Mouse (Mus musculus): ENCODE data around the gene Prdm9. TPM values are rescaled to one million over a fixed set of nuclear protein-coding genes. Genes with fewer than 3 reads are reported as not detected.

Prdm9 gene
- polyA plus RNA-seq, 1 experiment from 2014 or later = 1.2 TPM

- Histone ChIP-seq H3K36me3 (replicated peaks; ENCODE audit: insufficient read depth, low read length) (peaks cover 79% of the 10 kb centered on the region), H3K4me3 (ENCODE audit: low read depth, low read length) (no peak overlapping the region), H3K9ac (replicated peaks) (no peak overlapping the region), H3K9me3 (ENCODE audit: low read length) (no peaks in the 10 kb centered on the region), H3K27ac (ENCODE audit: low read depth) (no peak overlapping the region), H3K4me1 (ENCODE audit: insufficient read depth) (no peaks in the 10 kb centered on the region), H3K27me3 (ENCODE audit: insufficient read depth, low read length) (no peaks in the 10 kb centered on the region), H3K4me2 (ENCODE audit: low read depth, low read length) (no peak overlapping the region)
- DNase-seq (no peak), ATAC-seq (no peak)
- WGBS (ENCODE audit: insufficient replicate concordance) = 94% methylated on average over 1 of the region's 1 CpGs
- TF ChIP-seq EP300 (IDR thresholded peaks at IDR 0.05; ENCODE audit: low read depth) (no peak), CTCF (IDR thresholded peaks at IDR 0.05; ENCODE audit: low read depth) (no peak)
Observed at GRCm38 (mm10) chr17:15518766-15519165, 45.4 kb downstream of the Prdm9 start.

- Histone ChIP-seq H3K4me3 (ENCODE audit: low read depth, low read length) (no peak overlapping the region), H3K9me3 (ENCODE audit: low read length) (no peaks in the 10 kb centered on the region), H3K4me2 (ENCODE audit: low read depth, low read length) (no peak overlapping the region), H3K9ac (replicated peaks) (no peak overlapping the region), H3K36me3 (replicated peaks; ENCODE audit: insufficient read depth, low read length) (peaks cover 80% of the 10 kb centered on the region), H3K27me3 (ENCODE audit: insufficient read depth, low read length) (no peaks in the 10 kb centered on the region), H3K4me1 (ENCODE audit: insufficient read depth) (no peaks in the 10 kb centered on the region), H3K27ac (ENCODE audit: low read depth) (no peak overlapping the region)
- DNase-seq = no peak
- TF ChIP-seq CTCF (IDR thresholded peaks at IDR 0.05; ENCODE audit: low read depth) = no peak
- no peak for TF ChIP-seq EP300 (IDR thresholded peaks at IDR 0.05; ENCODE audit: low read depth)
- ATAC-seq = no peak
- WGBS (ENCODE audit: insufficient replicate concordance) = 87% methylated on average over 5 of the region's 5 CpGs
Observed at GRCm38 (mm10) chr17:15518186-15518585, 46.0 kb downstream of the Prdm9 start.

- Histone ChIP-seq H3K27me3 (ENCODE audit: insufficient read depth, low read length) (no peaks in the 10 kb centered on the region), H3K4me1 (ENCODE audit: insufficient read depth) (no peaks in the 10 kb centered on the region), H3K36me3 (replicated peaks; ENCODE audit: insufficient read depth, low read length) (peaks cover 79% of the 10 kb centered on the region), H3K27ac (ENCODE audit: low read depth) (no peak overlapping the region), H3K4me3 (ENCODE audit: low read depth, low read length) (no peak overlapping the region), H3K9ac (replicated peaks) (no peak overlapping the region), H3K4me2 (ENCODE audit: low read depth, low read length) (no peak overlapping the region), H3K9me3 (ENCODE audit: low read length) (no peaks in the 10 kb centered on the region)
- peak; percentile 45; the same call in 1 of the 2 replicates for ATAC-seq
- WGBS (ENCODE audit: insufficient replicate concordance) = 56% methylated on average over 5 of the region's 5 CpGs
- no peak for DNase-seq
- TF ChIP-seq CTCF (IDR thresholded peaks at IDR 0.05; ENCODE audit: low read depth) (peak; percentile 39), EP300 (IDR thresholded peaks at IDR 0.05; ENCODE audit: low read depth) (no peak; the same call in 1 of the 2 replicates)
Observed at GRCm38 (mm10) chr17:15517776-15518175, 46.4 kb downstream of the Prdm9 start.

- ATAC-seq = no peak
- H3K27me3 ChIP-seq (ENCODE audit: insufficient read depth, low read length) = no peaks in the 10 kb centered on the region
- DNase-seq = no peak
- TF ChIP-seq EP300 (IDR thresholded peaks at IDR 0.05; ENCODE audit: low read depth) = no peak
- TF ChIP-seq CTCF (IDR thresholded peaks at IDR 0.05; ENCODE audit: low read depth) = no peak
- H3K27ac ChIP-seq (ENCODE audit: low read depth) = no peak overlapping the region
- no peak overlapping the region for H3K4me3 ChIP-seq (ENCODE audit: low read depth, low read length)
- 82% methylated on average over 2 of the region's 2 CpGs for WGBS (ENCODE audit: insufficient replicate concordance)
- H3K36me3 ChIP-seq (replicated peaks; ENCODE audit: insufficient read depth, low read length) = peaks cover 78% of the 10 kb centered on the region
- H3K9me3 ChIP-seq (ENCODE audit: low read length) = no peaks in the 10 kb centered on the region
- H3K9ac ChIP-seq (replicated peaks) = no peak overlapping the region
- no peak overlapping the region for H3K4me2 ChIP-seq (ENCODE audit: low read depth, low read length)
- no peaks in the 10 kb centered on the region for H3K4me1 ChIP-seq (ENCODE audit: insufficient read depth)
Observed at GRCm38 (mm10) chr17:15510694-15511093, 53.5 kb downstream of the Prdm9 start.

- no peak for TF ChIP-seq EP300 (IDR thresholded peaks at IDR 0.05; ENCODE audit: low read depth)
- TF ChIP-seq CTCF (IDR thresholded peaks at IDR 0.05; ENCODE audit: low read depth) = no peak
- peak within 1 kb of the TSS; percentile 85 for H3K4me3 ChIP-seq (ENCODE audit: low read depth, low read length)
- H3K4me2 ChIP-seq (ENCODE audit: low read depth, low read length) = peak within 1 kb of the TSS; percentile 94
- no peaks in the 10 kb centered on the region for H3K9me3 ChIP-seq (ENCODE audit: low read length)
- peak; percentile 98 for DNase-seq
- no peaks in the 10 kb centered on the region for H3K27me3 ChIP-seq (ENCODE audit: insufficient read depth, low read length)
- H3K36me3 ChIP-seq (replicated peaks; ENCODE audit: insufficient read depth, low read length) = peaks cover 27% of the 10 kb centered on the region
- WGBS (ENCODE audit: insufficient replicate concordance) = under 1% methylated on average over 63 of the region's 63 CpGs
- peaks cover 29% of the 10 kb centered on the region for H3K4me1 ChIP-seq (ENCODE audit: insufficient read depth)
- peak within 1 kb of the TSS; percentile 97 for H3K9ac ChIP-seq (replicated peaks)
- ATAC-seq = peak; percentile 90
- H3K27ac ChIP-seq (ENCODE audit: low read depth) = peak within 1 kb of the TSS; percentile 93
Observed at GRCm38 (mm10) chr17:15499656-15500394, 64.3 kb downstream of the Prdm9 start, which contains the start of the genes Psmb1 and Tbp. Gene Psmb1 (minus strand): TSS chr17:15499751. Gene Tbp (plus strand): TSS chr17:15499888.

- 48% methylated on average over 7 of the region's 7 CpGs for WGBS (ENCODE audit: insufficient replicate concordance)
- Histone ChIP-seq H3K9ac (replicated peaks) (peak overlapping the region; percentile 84), H3K4me3 (ENCODE audit: low read depth, low read length) (peak overlapping the region; percentile 85)
Observed at GRCm38 (mm10) chr17:15498753-15499113, 65.4 kb downstream of the Prdm9 start.

More at GRCm38 (mm10) chr17:15498753-15499113, 65.4 kb downstream of the Prdm9 start:
- DNase-seq (no peak), ATAC-seq (no peak)
- peak overlapping the region; percentile 94 for H3K4me2 ChIP-seq (ENCODE audit: low read depth, low read length)
- no peaks in the 10 kb centered on the region for H3K27me3 ChIP-seq (ENCODE audit: insufficient read depth, low read length)
- peak overlapping the region; percentile 93 for H3K27ac ChIP-seq (ENCODE audit: low read depth)
- TF ChIP-seq EP300 (IDR thresholded peaks at IDR 0.05; ENCODE audit: low read depth) (no peak), CTCF (IDR thresholded peaks at IDR 0.05; ENCODE audit: low read depth) (no peak)
- peaks cover 29% of the 10 kb centered on the region for H3K4me1 ChIP-seq (ENCODE audit: insufficient read depth)
- no peaks in the 10 kb centered on the region for H3K9me3 ChIP-seq (ENCODE audit: low read length)
- H3K36me3 ChIP-seq (replicated peaks; ENCODE audit: insufficient read depth, low read length) = peaks cover 24% of the 10 kb centered on the region

Measured in liver, postnatal 0 days (tissue).